Mouse (Mus musculus) heart, postnatal 10 days (tissue): Measurements from ENCODE around the gene Mier1. TPM values are rescaled to one million over a fixed set of nuclear protein-coding genes. Genes with fewer than 3 reads are reported as not detected.

Experiments
- total RNA-seq, 2 experiments: library from RNA; stranded (reverse); gene quantifications; 2 replicates each; pipeline ENCODE4 v1.2.3; 2021

Gene Mier1
- total RNA-seq, 2 experiments from 2014 or later: 34.6 to 37.3 TPM

Other genes starting within 250 kb of the Mier1 start
- under 1 TPM in 1 of 2 experiments, not detected in 1; 0.41 TPM for gene Tctex1d1, start 135.8 kb upstream of the Mier1 start, total RNA-seq
- not detected for gene Insl5, start 87.5 kb upstream of the Mier1 start, total RNA-seq
- gene Wdr78, start 165 bp downstream of the Mier1 start, total RNA-seq: 1 to 10 TPM; 1.1 to 1.4 TPM
- 1 to 10 TPM; 6.9 to 10.0 TPM for gene Slc35d1, start 100.8 kb downstream of the Mier1 start, total RNA-seq
- not detected for gene 4921539E11Rik, start 176.5 kb downstream of the Mier1 start, total RNA-seq
- 10 to 100 TPM; 16.4 to 18.0 TPM for gene Oma1, start 199.4 kb downstream of the Mier1 start, total RNA-seq